Mouse (Mus musculus) embryonic fibroblast, embryonic 13.5 days (primary cell): ENCODE data around the gene Gm3604.
"Not testable (repeated sequence)": the region's sequence is repeated elsewhere in the genome, so short reads cannot be mapped to it uniquely, and the experiment has no call there.

Source experiments
- CTCF ChIP-seq: IDR thresholded peaks from 2 replicates; pipeline ENCODE4 v1.5.1; 2011; ENCODE audit warnings: mild to moderate bottlenecking, control low read depth, low read length, moderate library complexity, borderline replicate concordance; ENCODE audit not compliant: insufficient read depth
- POLR2A ChIP-seq: IDR thresholded peaks from 2 replicates; pipeline ENCODE4 v1.6.1; 2011; ENCODE audit warnings: low read depth, mild to moderate bottlenecking, control low read depth, low read length, moderate library complexity

- not testable (repeated sequence) for TF ChIP-seq CTCF, POLR2A
Measured at GRCm38 (mm10) chr13:62399206-62399605, 16.2 kb upstream of the Gm3604 start.
